Mouse (Mus musculus) embryo, embryonic 10 days (tissue): ENCODE results near the gene Gm14851.
"Not testable (repeated sequence)": the region's sequence is repeated elsewhere in the genome, so short reads cannot be mapped to it uniquely, and the experiment has no call there.

Experiments
- DNase-seq: peaks from one replicate; pipeline ENCODE4 v3.0.0-alpha.2; 2015; ENCODE audit warnings: low spot score

Gene Gm14851

DNA sequence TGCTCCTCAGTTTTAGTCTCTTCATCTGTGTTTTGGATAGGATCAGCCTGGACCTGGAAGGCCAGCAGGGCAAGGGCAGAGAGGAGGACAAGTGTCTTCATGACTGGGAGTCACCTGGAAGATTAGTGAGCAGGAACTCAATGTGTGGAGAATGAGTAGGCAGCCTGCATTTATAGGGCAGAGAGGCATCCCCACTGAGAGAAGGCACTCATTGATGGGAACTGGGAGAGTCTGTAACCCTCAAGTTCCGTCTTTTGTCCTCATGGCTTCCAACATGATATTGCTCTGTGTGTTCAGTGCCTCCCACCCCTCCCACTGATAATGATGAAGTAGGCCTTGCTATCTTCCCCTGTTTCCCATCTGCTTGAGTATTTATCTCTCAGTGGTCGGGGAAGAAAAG, at the start of gene Gm14851:
Gene Gm14851 (minus strand): TSS at position 101 of the 400 bp plus-strand sequence.
- DNase-seq: not testable (repeated sequence)

- DNase-seq: not testable (repeated sequence)
Measured at GRCm38 (mm10) chr8:21134342-21134741, 38.5 kb upstream of the Gm14851 start, which contains the start of gene Defa30. Defa30 (plus strand) TSS chr8:21134642.

- DNase-seq: peak; percentile 17
Measured at GRCm38 (mm10) chr8:21093106-21093505, 2.7 kb downstream of the Gm14851 start.

DNA sequence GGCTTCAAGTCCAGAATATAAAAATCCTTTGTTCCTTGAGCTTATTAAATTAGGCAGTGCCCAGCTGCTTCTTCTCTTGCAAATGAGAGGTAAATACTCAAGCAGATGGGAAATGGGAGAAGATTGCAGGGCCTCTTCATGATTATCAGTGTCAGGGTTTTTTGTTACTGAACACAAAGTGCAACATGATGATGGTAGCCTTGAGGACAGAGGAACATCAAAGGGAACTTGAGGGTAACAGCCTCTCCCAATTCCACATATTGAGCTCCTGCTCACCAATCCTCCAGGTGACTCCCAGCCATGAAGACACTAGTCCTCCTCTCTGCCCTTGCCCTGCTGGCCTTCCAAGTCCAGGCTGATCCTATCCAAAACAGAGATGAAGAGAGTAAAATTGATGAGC, 11.7 kb downstream of the Gm14851 start, which contains the start of gene Defa25:
Gene Defa25 (plus strand): TSS at position 301 of the 400 bp plus-strand sequence.
- DNase-seq: not testable (repeated sequence)

GRCm38 (mm10) chr8:21064738-21065137, 31.1 kb downstream of the Gm14851 start, which contains the start of gene Defa35:
Defa35 (plus strand) TSS chr8:21065038.
- not testable (repeated sequence) for DNase-seq

- not testable (repeated sequence) for DNase-seq
Measured at GRCm38 (mm10) chr8:21054747-21055146, 41.1 kb downstream of the Gm14851 start, which contains the start of gene Defa23. Defa23 (plus strand) TSS chr8:21055047.
